Mouse (Mus musculus) spleen, adult 2 months (tissue): ENCODE measurements around the gene AI481877.

ENCODE experiments used
- CTCF ChIP-seq: fragments of 200-500 bp; IDR thresholded peaks from 2 replicates; pipeline ENCODE4 v1.5.1; 2011; ENCODE audit warnings: mild to moderate bottlenecking, inconsistent platforms; ENCODE audit not compliant: insufficient read depth, insufficient read length, insufficient replicate concordance; ENCODE audit errors: extremely low read depth
- POLR2A ChIP-seq: fragments of 200-500 bp; IDR thresholded peaks from 2 replicates; pipeline ENCODE4 v1.6.1; 2011; ENCODE audit warnings: low read depth, low read length, inconsistent platforms

- TF ChIP-seq POLR2A (no peak), CTCF (peak; percentile 76; the same call in 1 of the 2 replicates)
These were observed 139.1 kb downstream of the AI481877 start for GRCm38 (mm10) chr4:58999686-59000085.
